Comparison of ENCODE assay signal across 11 mouse cellular contexts in the genomic region with DNA sequence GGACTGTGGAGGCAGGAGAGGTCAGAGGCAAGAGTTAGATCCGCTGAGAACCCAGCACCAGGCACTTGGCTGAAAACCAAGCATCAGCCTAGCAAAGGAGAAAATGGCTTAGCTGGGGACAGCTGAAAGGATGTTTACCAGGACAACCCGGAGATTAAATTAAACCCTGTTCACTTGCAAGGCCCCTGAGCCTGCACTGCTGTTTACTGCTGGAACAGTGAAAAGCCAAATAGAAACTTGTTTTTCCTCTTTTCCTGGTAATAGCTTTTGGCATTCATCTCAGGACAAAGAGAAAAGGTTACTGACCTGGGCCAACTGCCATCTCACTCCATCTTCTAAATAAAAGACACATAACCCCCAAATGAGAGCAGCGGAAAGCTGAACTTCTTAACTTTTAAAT.
A peak's percentile ranks its signal among the peaks of the same experiment; 100 is the strongest.
DNase-seq lines count a peak whose midpoint lies in the region; ATAC-seq and TF ChIP-seq lines count a peak whose summit lies in the region.
"Had no signal": no experiment of that assay in that cellular context is flagged by ENCODE, and none has a peak within 500 bp of the region (broad histone marks: within the 10 kb centered on the region; RNA-seq: fewer than 3 reads in every experiment).

No protein-coding gene starts in this region.

- H3K4me3 ChIP-seq in lung, postnatal 0 days (ENCODE audit: low read depth, low read length) = no peak overlapping the region
- H3K4me3 ChIP-seq in lung, adult 2 months (replicated peaks; ENCODE audit: extremely low read depth, low read depth, low read length) = no peak overlapping the region
- H3K4me3 ChIP-seq in kidney, postnatal 0 days (replicated peaks; ENCODE audit: low read depth, low read length) = no peak overlapping the region
- H3K4me3 ChIP-seq in stomach, embryonic 16.5 days (replicated peaks; ENCODE audit: low read length) = no peak overlapping the region
- H3K4me3 ChIP-seq in forebrain, embryonic 16.5 days (replicated peaks; ENCODE audit: low read length) = no peak overlapping the region
- no peak overlapping the region for H3K4me3 ChIP-seq in midbrain, embryonic 10.5 days
- H3K4me3 ChIP-seq: liver, embryonic 15.5 days had no signal

- TF ChIP-seq POLR2A in lung, adult 2 months (IDR thresholded peaks at IDR 0.05; ENCODE audit: borderline replicate concordance, extremely low read depth, low read depth, low read length) = no peak

- no peaks in the 10 kb centered on the region for H3K36me3 ChIP-seq in lung, postnatal 0 days (ENCODE audit: insufficient read depth, low read length)
- H3K36me3 ChIP-seq in kidney, postnatal 0 days (ENCODE audit: insufficient read depth, low read length) = no peaks in the 10 kb centered on the region
- no peaks in the 10 kb centered on the region for H3K36me3 ChIP-seq in stomach, embryonic 16.5 days (ENCODE audit: control insufficient read depth, insufficient read depth, low read length)
- H3K36me3 ChIP-seq in forebrain, embryonic 16.5 days (ENCODE audit: control insufficient read depth, insufficient read depth) = no peaks in the 10 kb centered on the region
- no peaks in the 10 kb centered on the region for H3K36me3 ChIP-seq in midbrain, embryonic 10.5 days
- H3K36me3 ChIP-seq: liver, embryonic 15.5 days had no signal

- ATAC-seq in lung, postnatal 0 days = no peak
- no peak for ATAC-seq in kidney, postnatal 0 days (replicated peaks; ENCODE audit: low FRiP score, low read depth)
- peak; percentile 47 for ATAC-seq in stomach, embryonic 16.5 days (ENCODE audit: insufficient read depth, low FRiP score)
- ATAC-seq in forebrain, embryonic 16.5 days = no peak
- ATAC-seq: intestine, embryonic 16.5 days; midbrain, embryonic 16.5 days had no signal

- H3K4me2 ChIP-seq in lung, postnatal 0 days (replicated peaks; ENCODE audit: low read depth, low read length) = no peak overlapping the region
- H3K4me2 ChIP-seq in kidney, postnatal 0 days (ENCODE audit: low read length) = no peak overlapping the region
- H3K4me2 ChIP-seq in stomach, embryonic 16.5 days (ENCODE audit: low read depth, low read length) = no peak overlapping the region
- H3K4me2 ChIP-seq in forebrain, embryonic 16.5 days (ENCODE audit: low read length) = no peak overlapping the region
- H3K4me2 ChIP-seq: liver, embryonic 15.5 days had no signal

- H3K4me1 ChIP-seq in lung, postnatal 0 days (ENCODE audit: insufficient read depth, low read depth, low read length) = peaks cover 3% of the 10 kb centered on the region; the same call in 1 of the 2 replicates
- no peaks in the 10 kb centered on the region; the same call in 1 of the 2 replicates for H3K4me1 ChIP-seq in lung, adult 2 months (ENCODE audit: control insufficient read depth, insufficient read depth, low read length)
- H3K4me1 ChIP-seq in kidney, postnatal 0 days (replicated peaks; ENCODE audit: insufficient read depth, low read length) = no peaks in the 10 kb centered on the region
- H3K4me1 ChIP-seq in stomach, embryonic 16.5 days (ENCODE audit: control insufficient read depth, insufficient read depth, low read length) = peaks cover 5% of the 10 kb centered on the region; the same call in 1 of the 2 replicates
- H3K4me1 ChIP-seq in forebrain, embryonic 16.5 days (replicated peaks; ENCODE audit: control insufficient read depth, insufficient read depth, low read length) = no peaks in the 10 kb centered on the region
- H3K4me1 ChIP-seq in midbrain, embryonic 10.5 days = peaks cover 8% of the 10 kb centered on the region
- H3K4me1 ChIP-seq: liver, embryonic 15.5 days had no signal

- no peaks in the 10 kb centered on the region for H3K27me3 ChIP-seq in lung, postnatal 0 days (replicated peaks; ENCODE audit: insufficient read depth, low read length)
- no peaks in the 10 kb centered on the region for H3K27me3 ChIP-seq in kidney, postnatal 0 days (ENCODE audit: insufficient read depth, low read length)
- no peaks in the 10 kb centered on the region for H3K27me3 ChIP-seq in stomach, embryonic 16.5 days (ENCODE audit: control insufficient read depth, insufficient read depth, low read length)
- H3K27me3 ChIP-seq in forebrain, embryonic 16.5 days (replicated peaks; ENCODE audit: control insufficient read depth, insufficient read depth, low read length) = peaks cover 9% of the 10 kb centered on the region
- H3K27me3 ChIP-seq in midbrain, embryonic 10.5 days (ENCODE audit: low read depth, poor library complexity, severe bottlenecking) = no peaks in the 10 kb centered on the region
- H3K27me3 ChIP-seq: liver, embryonic 15.5 days had no signal

- no peak for TF ChIP-seq EP300 in lung, postnatal 0 days (IDR thresholded peaks at IDR 0.05)

- WGBS in lung, postnatal 0 days = 29% methylated on average over 3 of the region's 3 CpGs
- 33% methylated on average over 3 of the region's 3 CpGs for WGBS in lung, adult 2 months
- WGBS in kidney, postnatal 0 days = 46% methylated on average over 3 of the region's 3 CpGs
- 28% methylated on average over 3 of the region's 3 CpGs for WGBS in stomach, embryonic 16.5 days
- WGBS in forebrain, embryonic 16.5 days = 37% methylated on average over 3 of the region's 3 CpGs
- 36% methylated on average over 3 of the region's 3 CpGs for WGBS in midbrain, embryonic 10.5 days

- H3K9ac ChIP-seq in lung, postnatal 0 days (replicated peaks; ENCODE audit: low read depth) = no peak overlapping the region
- H3K9ac ChIP-seq in kidney, postnatal 0 days (ENCODE audit: low read depth, low read length) = no peak overlapping the region
- no peak overlapping the region for H3K9ac ChIP-seq in stomach, embryonic 16.5 days (ENCODE audit: low read length)
- H3K9ac ChIP-seq in forebrain, embryonic 16.5 days (replicated peaks; ENCODE audit: low read depth, low read length) = no peak overlapping the region
- H3K9ac ChIP-seq: liver, embryonic 15.5 days had no signal

- H3K9me3 ChIP-seq in lung, postnatal 0 days (ENCODE audit: low read length) = no peaks in the 10 kb centered on the region
- no peaks in the 10 kb centered on the region for H3K9me3 ChIP-seq in kidney, postnatal 0 days (replicated peaks; ENCODE audit: low read length)
- H3K9me3 ChIP-seq in stomach, embryonic 16.5 days (replicated peaks; ENCODE audit: control insufficient read depth, low read length) = no peaks in the 10 kb centered on the region
- no peaks in the 10 kb centered on the region for H3K9me3 ChIP-seq in forebrain, embryonic 16.5 days (ENCODE audit: control insufficient read depth, low read length)
- no peaks in the 10 kb centered on the region for H3K9me3 ChIP-seq in midbrain, embryonic 10.5 days (replicated peaks)
- H3K9me3 ChIP-seq: liver, embryonic 15.5 days had no signal

- TF ChIP-seq CTCF in lung, postnatal 0 days (IDR thresholded peaks at IDR 0.05) = no peak
- TF ChIP-seq CTCF in lung, adult 2 months (IDR thresholded peaks at IDR 0.05; ENCODE audit: insufficient read depth, low read length) = no peak
- no peak for TF ChIP-seq CTCF in kidney, postnatal 0 days (IDR thresholded peaks at IDR 0.05; ENCODE audit: low read depth)

- DNase-seq in gastrocnemius, adult 18-20 months (ENCODE audit: low spot score) = peak; percentile 48
- no peak for DNase-seq in gastrocnemius, postnatal 4 days (ENCODE audit: low spot score in 2 of 2)
- DNase-seq in lung, postnatal 0 days (ENCODE audit: low spot score) = peak; percentile 18
- DNase-seq in lung, adult 2 months = no peak
- peak; percentile 29 for DNase-seq in kidney, postnatal 0 days (ENCODE audit: low spot score)
- DNase-seq in midbrain, embryonic 10.5 days (ENCODE audit: low spot score) = no peak

- H3K27ac ChIP-seq in lung, postnatal 0 days (ENCODE audit: low read length) = no peak overlapping the region
- no peak overlapping the region for H3K27ac ChIP-seq in kidney, postnatal 0 days
- H3K27ac ChIP-seq in stomach, embryonic 16.5 days (ENCODE audit: low read length) = no peak overlapping the region
- H3K27ac ChIP-seq in forebrain, embryonic 16.5 days (ENCODE audit: low read length) = no peak overlapping the region
- no peak overlapping the region for H3K27ac ChIP-seq in midbrain, embryonic 10.5 days (replicated peaks)
- H3K27ac ChIP-seq: liver, embryonic 15.5 days had no signal

Comparison
In these comparisons a context has a peak if more than half of its experiments do, and no peak if none do; other contexts are left out.
1. DNase-seq: peak in gastrocnemius, adult 18-20 months (single experiment), lung, postnatal 0 days (single experiment) and kidney, postnatal 0 days (single experiment); none in gastrocnemius, postnatal 4 days (0 of 2), lung, adult 2 months (single experiment) and midbrain, embryonic 10.5 days (single experiment).